Comparison of ENCODE assay signal across 9 mouse cellular contexts in the genomic region with DNA sequence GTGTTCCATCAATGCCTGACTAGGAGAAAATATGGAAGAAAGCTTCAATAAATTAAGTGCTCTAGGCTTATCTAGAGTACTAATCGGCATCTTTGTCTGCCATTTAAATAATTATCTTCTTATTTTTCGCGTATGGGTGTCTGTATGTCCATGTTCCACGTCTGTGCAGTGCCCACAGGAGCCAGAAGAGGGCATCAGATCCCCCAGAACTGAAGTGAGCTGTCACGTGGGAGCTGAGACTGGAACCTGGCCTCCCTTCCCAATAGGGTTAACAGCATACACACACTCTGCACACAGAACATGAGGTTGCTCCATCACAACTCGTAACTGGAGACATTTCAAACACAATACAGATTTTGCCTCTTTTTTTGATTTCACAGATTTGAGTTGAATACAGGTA.
A peak's percentile ranks its signal among the peaks of the same experiment; 100 is the strongest.
DNase-seq lines count a peak whose midpoint lies in the region; TF ChIP-seq lines count a peak whose summit lies in the region.
"Had no signal": no experiment of that assay in that cellular context is flagged by ENCODE, and none has a peak within 500 bp of the region (broad histone marks: within the 10 kb centered on the region; RNA-seq: fewer than 3 reads in every experiment).

No protein-coding gene starts in this region.

- 61% methylated on average over 6 of the region's 6 CpGs for WGBS in embryonic facial prominence, embryonic 10.5 days

- no peak for TF ChIP-seq POLR2A in myocyte (IDR thresholded peaks at IDR 0.05; ENCODE audit: insufficient read length, low read depth)

- H3K9me3 ChIP-seq in embryonic facial prominence, embryonic 10.5 days, result no peaks in the 10 kb centered on the region
- H3K9me3 ChIP-seq: hindbrain, embryonic 15.5 days had no signal

- H3K4me1 ChIP-seq in embryonic facial prominence, embryonic 10.5 days, result no peaks in the 10 kb centered on the region
- H3K4me1 ChIP-seq: hindbrain, embryonic 15.5 days had no signal

- H3ac ChIP-seq in myocyte (ENCODE audit: control insufficient read depth, insufficient read length), result no peak overlapping the region

- no peak overlapping the region for H3K4me3 ChIP-seq in embryonic facial prominence, embryonic 10.5 days
- H3K4me3 ChIP-seq in myocyte, result no peak overlapping the region
- H3K4me3 ChIP-seq: hindbrain, embryonic 15.5 days had no signal

- no peak overlapping the region for H3K4me2 ChIP-seq in myocyte (ENCODE audit: low read depth)
- H3K4me2 ChIP-seq: hindbrain, embryonic 15.5 days had no signal

- no peaks in the 10 kb centered on the region for H3K79me2 ChIP-seq in myocyte (ENCODE audit: control insufficient read depth, insufficient read depth)

- DNase-seq in heart, adult 18-20 months, result peak; percentile 13 to 46
- DNase-seq in heart, adult 11 months, result no peak
- peak; percentile 35 to 55 for DNase-seq in urinary bladder, adult 18-20 months (ENCODE audit: low spot score in 2 of 2)
- DNase-seq in urinary bladder, postnatal 4 days (ENCODE audit: low spot score in 2 of 2), result no peak
- DNase-seq in embryonic facial prominence, embryonic 10.5 days (ENCODE audit: low spot score), result peak; percentile 54
- peak; percentile 21 for DNase-seq in layer of hippocampus, adult 9-11 months
- DNase-seq in spleen, adult 12 weeks (ENCODE audit: low spot score), result no peak

- no peaks in the 10 kb centered on the region for H3K27me3 ChIP-seq in embryonic facial prominence, embryonic 10.5 days (replicated peaks; ENCODE audit: low read depth, poor library complexity, severe bottlenecking)
- H3K27me3 ChIP-seq in myocyte (ENCODE audit: control insufficient read depth, insufficient read depth, insufficient read length), result peaks cover 8% of the 10 kb centered on the region
- H3K27me3 ChIP-seq: hindbrain, embryonic 15.5 days had no signal

- no peaks in the 10 kb centered on the region for H3K36me3 ChIP-seq in embryonic facial prominence, embryonic 10.5 days (replicated peaks)
- no peaks in the 10 kb centered on the region for H3K36me3 ChIP-seq in myocyte (ENCODE audit: control insufficient read depth, insufficient read depth)
- H3K36me3 ChIP-seq: hindbrain, embryonic 15.5 days had no signal

- no peak overlapping the region for H3K27ac ChIP-seq in embryonic facial prominence, embryonic 10.5 days (replicated peaks)
- H3K27ac ChIP-seq: hindbrain, embryonic 15.5 days had no signal

TF ChIP-seq in myocyte, 11 proteins besides CTCF, POLR2A, EP300 and RAD21:
- TF ChIP-seq USF1 (IDR thresholded peaks at IDR 0.05; ENCODE audit: low read depth), result peak; percentile 56
- TF ChIP-seq REST (IDR thresholded peaks at IDR 0.05; ENCODE audit: insufficient read depth, insufficient read length), result no peak

Comparison
In these comparisons a context has a peak if more than half of its experiments do, and no peak if none do; other contexts are left out.
1. DNase-seq: peak in heart, adult 18-20 months (2 of 2), urinary bladder, adult 18-20 months (2 of 2), embryonic facial prominence, embryonic 10.5 days (single experiment) and layer of hippocampus, adult 9-11 months (single experiment); none in heart, adult 11 months (single experiment), urinary bladder, postnatal 4 days (0 of 2) and spleen, adult 12 weeks (single experiment).